Mouse (Mus musculus): ENCODE measurements around the gene Klhl31. TPM values are rescaled to one million over a fixed set of nuclear protein-coding genes. Genes with fewer than 3 reads are reported as not detected.
A peak's percentile ranks its signal among the peaks of the same experiment; 100 is the strongest.

Gene Klhl31
- polyA plus RNA-seq, 1 experiment, result 0.70 TPM

DNA sequence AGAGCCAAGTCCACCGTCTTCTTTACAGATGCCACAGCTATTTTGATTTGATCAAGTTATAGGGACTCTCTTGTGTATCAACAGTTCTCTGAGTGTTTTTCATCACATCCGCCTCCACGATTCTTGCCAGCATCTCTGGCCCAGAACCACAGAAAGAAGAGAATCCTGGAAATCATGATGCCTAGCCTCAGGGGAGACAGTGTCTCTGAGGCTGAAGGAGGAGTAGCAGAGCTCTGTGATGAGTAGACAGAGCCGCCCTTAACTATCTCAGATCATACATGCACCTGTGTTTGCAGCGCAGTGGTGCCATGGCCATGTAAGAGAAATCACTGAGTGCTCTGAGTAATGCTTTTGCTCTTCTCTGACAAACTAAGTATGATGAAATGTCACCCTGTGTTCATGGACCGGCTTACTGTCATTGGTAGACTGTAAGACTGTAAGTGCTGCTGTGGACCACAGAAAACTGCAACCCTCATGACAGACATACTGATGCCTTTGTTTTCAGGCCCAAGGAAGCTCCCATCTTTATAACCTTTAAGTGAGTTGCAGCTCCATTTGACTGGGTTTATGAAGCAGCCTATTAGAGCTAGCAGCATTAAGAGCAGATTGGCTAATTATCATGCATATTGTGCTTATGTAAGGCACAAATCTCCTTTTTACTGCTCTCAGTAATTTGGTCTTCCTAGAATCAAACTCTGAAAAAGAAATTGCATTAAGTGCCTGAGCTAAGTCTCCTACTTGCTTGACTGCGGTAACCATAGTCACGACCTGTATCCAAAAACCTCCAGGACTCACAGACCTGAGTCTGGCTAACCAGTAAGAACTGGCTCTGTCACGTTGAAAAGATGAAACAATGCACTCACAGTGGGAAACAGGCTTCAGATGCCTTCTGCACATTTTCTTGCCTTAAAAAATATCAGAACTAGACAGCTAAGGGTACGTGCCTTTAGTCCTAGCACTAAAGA is 33.7 kb upstream of the Klhl31 start:
- TF ChIP-seq POLR2A (IDR thresholded peaks at IDR 0.05; ENCODE audit: borderline replicate concordance, control insufficient read depth, low read depth, low read length), result no peak
- no peak for TF ChIP-seq CTCF (IDR thresholded peaks at IDR 0.05; ENCODE audit: control insufficient read depth, insufficient read depth, low read length)
- no peaks in the 10 kb centered on the region for H3K4me1 ChIP-seq (ENCODE audit: control insufficient read depth, insufficient read depth, low read length)
- WGBS, result 80% methylated on average over 10 of the region's 10 CpGs
- no peak overlapping the region for H3K4me3 ChIP-seq (replicated peaks; ENCODE audit: control insufficient read depth, low read depth, low read length)
- H3K27ac ChIP-seq (ENCODE audit: control insufficient read depth, insufficient read depth, low read depth, low read length, poor library complexity), result no peak overlapping the region

DNA sequence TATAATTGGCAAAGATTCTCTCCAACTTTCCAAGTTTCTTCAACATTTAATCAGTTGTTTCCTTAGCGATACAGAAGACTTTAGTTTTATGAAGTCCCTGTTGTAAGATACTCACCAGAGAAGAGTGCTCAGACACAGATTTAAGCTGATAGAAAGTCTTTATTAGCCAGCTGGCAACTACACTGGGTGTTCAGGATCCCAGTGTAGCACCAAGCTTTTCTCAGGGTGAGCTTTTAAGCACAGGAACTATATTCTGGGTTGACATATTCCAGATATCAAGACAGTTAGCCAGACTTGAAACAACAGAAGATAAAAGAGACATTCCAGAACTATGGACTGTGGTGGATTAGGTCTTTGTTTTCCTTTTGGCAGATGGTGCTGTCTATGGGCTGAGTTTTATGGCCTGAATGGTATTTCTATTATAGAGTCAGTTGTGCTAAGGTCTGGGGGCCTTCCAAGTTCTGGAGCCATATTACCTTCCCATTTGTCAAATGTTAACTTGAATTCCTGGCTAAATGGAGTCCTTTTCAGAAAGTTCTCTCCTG is 32.3 kb upstream of the Klhl31 start:
- H3K4me1 ChIP-seq (ENCODE audit: control insufficient read depth, insufficient read depth, low read length), result no peaks in the 10 kb centered on the region
- H3K4me3 ChIP-seq (replicated peaks; ENCODE audit: control insufficient read depth, low read depth, low read length), result no peak overlapping the region
- TF ChIP-seq POLR2A (IDR thresholded peaks at IDR 0.05; ENCODE audit: borderline replicate concordance, control insufficient read depth, low read depth, low read length) (no peak), CTCF (IDR thresholded peaks at IDR 0.05; ENCODE audit: control insufficient read depth, insufficient read depth, low read length) (no peak)
- H3K27ac ChIP-seq (ENCODE audit: control insufficient read depth, insufficient read depth, low read depth, low read length, poor library complexity), result no peak overlapping the region
- WGBS, result 95% methylated on average over 1 of the region's 1 CpGs

DNA sequence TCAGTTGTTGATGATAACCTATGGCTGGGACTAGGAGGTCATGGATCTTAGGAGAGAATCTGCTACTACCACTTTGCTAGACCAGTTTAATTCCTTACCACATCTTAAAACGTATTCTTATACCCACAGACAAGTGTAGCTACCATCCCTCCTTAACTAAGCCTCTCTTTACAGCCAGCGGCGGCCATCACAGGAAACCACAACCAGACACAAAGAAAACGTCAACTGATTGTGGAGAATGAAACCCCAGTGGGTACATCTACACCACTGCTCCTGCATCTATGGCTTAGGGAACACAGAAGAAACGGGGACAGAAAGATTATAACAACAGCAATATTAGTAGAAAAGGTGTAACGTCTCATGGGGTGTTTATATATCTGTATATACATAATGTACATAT is 29.0 kb upstream of the Klhl31 start:
- TF ChIP-seq CTCF (IDR thresholded peaks at IDR 0.05; ENCODE audit: control insufficient read depth, insufficient read depth, low read length) (no peak), POLR2A (IDR thresholded peaks at IDR 0.05; ENCODE audit: borderline replicate concordance, control insufficient read depth, low read depth, low read length) (no peak)
- H3K4me1 ChIP-seq (ENCODE audit: control insufficient read depth, insufficient read depth, low read length), result no peaks in the 10 kb centered on the region
- H3K4me3 ChIP-seq (replicated peaks; ENCODE audit: control insufficient read depth, low read depth, low read length), result no peak overlapping the region
- H3K27ac ChIP-seq (ENCODE audit: control insufficient read depth, insufficient read depth, low read depth, low read length, poor library complexity), result no peak overlapping the region
- 17% methylated on average over 6 of the region's 6 CpGs for WGBS

DNA sequence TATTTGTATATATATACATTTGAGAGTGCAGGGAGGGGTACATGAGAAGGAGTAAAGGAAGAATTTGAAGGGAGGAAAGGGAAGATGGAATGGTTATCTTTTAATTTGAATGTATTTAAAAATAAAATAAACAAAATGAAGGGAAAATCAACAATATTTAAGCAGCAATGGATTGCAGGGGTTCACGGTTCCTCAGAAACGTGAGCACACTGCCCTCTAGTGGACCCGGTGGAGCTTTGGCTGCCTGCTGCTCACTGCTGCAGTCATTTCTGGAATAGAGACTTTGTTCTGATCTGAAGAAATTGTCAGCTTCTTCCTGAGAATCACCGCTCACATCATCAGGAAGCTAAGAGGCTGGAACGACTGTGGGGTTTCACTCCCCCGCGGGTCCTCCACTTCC is 28.5 kb upstream of the Klhl31 start:
- 27% methylated on average over 7 of the region's 7 CpGs for WGBS
- Histone ChIP-seq H3K27ac (ENCODE audit: control insufficient read depth, insufficient read depth, low read depth, low read length, poor library complexity) (no peak overlapping the region), H3K4me3 (replicated peaks; ENCODE audit: control insufficient read depth, low read depth, low read length) (no peak overlapping the region), H3K4me1 (ENCODE audit: control insufficient read depth, insufficient read depth, low read length) (no peaks in the 10 kb centered on the region)
- TF ChIP-seq POLR2A (IDR thresholded peaks at IDR 0.05; ENCODE audit: borderline replicate concordance, control insufficient read depth, low read depth, low read length) (no peak), CTCF (IDR thresholded peaks at IDR 0.05; ENCODE audit: control insufficient read depth, insufficient read depth, low read length) (peak; percentile 73)

DNA sequence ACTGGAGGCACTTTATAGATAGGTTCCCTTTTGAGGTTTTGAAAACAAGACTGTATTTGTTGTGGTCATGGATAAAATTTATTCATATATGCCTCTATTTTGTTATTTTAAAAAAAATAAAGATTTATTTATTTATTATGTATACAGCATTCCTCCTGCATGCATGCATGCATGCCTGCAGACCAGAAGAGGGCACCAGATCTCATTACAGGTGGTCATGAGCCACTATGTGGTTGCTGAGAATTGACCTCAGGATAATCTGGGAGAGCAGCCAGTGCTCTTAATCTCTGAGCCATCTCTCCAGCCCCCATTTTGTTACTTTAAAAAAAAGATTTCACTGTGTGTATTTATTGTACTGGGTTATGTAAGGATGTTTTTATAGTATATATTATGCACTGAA is 25.5 kb upstream of the Klhl31 start:
- Histone ChIP-seq H3K27ac (ENCODE audit: control insufficient read depth, insufficient read depth, low read depth, low read length, poor library complexity) (no peak overlapping the region), H3K4me1 (ENCODE audit: control insufficient read depth, insufficient read depth, low read length) (no peaks in the 10 kb centered on the region), H3K4me3 (replicated peaks; ENCODE audit: control insufficient read depth, low read depth, low read length) (no peak overlapping the region)
- no peak for TF ChIP-seq POLR2A (IDR thresholded peaks at IDR 0.05; ENCODE audit: borderline replicate concordance, control insufficient read depth, low read depth, low read length)
- TF ChIP-seq CTCF (IDR thresholded peaks at IDR 0.05; ENCODE audit: control insufficient read depth, insufficient read depth, low read length), result peak; percentile 41; the same call in 1 of the 2 replicates

DNA sequence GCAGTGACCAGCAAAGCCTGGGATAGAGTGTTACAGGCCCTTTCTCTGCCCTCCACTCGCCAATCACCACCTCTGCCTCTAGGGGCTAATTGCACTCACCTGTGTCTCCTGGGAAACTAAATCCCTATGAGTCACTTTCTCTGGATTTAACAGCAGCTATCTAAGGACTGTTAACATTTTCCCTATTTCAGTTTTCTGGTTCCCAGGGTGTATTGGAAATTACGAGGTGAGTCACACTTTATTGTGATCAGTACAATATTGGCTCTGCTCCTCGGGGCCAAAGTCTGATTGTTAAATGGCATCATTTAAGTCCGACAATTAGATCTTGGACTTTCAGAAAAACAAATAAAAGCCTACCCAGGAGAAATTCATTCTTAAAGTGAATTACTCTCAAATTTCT is 24.0 kb upstream of the Klhl31 start:
- H3K27ac ChIP-seq (ENCODE audit: control insufficient read depth, insufficient read depth, low read depth, low read length, poor library complexity), result no peak overlapping the region
- no peak overlapping the region for H3K4me3 ChIP-seq (replicated peaks; ENCODE audit: control insufficient read depth, low read depth, low read length)
- TF ChIP-seq POLR2A (IDR thresholded peaks at IDR 0.05; ENCODE audit: borderline replicate concordance, control insufficient read depth, low read depth, low read length), result no peak
- no peak for TF ChIP-seq CTCF (IDR thresholded peaks at IDR 0.05; ENCODE audit: control insufficient read depth, insufficient read depth, low read length)
- WGBS, result 81% methylated on average over 4 of the region's 4 CpGs
- H3K4me1 ChIP-seq (ENCODE audit: control insufficient read depth, insufficient read depth, low read length), result no peaks in the 10 kb centered on the region

DNA sequence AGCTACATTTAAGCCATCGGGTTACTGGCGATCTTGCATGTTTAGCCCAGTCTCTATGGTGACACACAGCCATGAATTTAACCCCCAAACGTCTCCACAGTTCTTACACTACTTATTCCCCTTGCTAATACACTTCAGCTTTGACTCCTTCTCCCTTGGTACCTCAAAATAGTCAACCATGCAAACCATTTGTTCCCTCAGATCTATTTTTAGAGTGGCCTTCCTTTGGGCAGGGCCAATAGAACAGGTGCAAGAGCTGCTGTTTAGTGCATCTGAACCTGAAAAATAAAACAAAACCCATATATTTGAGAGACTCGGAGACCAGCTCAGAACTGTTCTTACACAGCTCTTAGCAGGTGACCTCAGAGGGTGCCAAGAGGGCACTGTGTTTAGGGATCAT is 20.4 kb upstream of the Klhl31 start:
- 48% methylated on average over 4 of the region's 4 CpGs for WGBS
- TF ChIP-seq POLR2A (IDR thresholded peaks at IDR 0.05; ENCODE audit: borderline replicate concordance, control insufficient read depth, low read depth, low read length) (no peak), CTCF (IDR thresholded peaks at IDR 0.05; ENCODE audit: control insufficient read depth, insufficient read depth, low read length) (no peak)
- no peak overlapping the region for H3K4me3 ChIP-seq (replicated peaks; ENCODE audit: control insufficient read depth, low read depth, low read length)
- no peaks in the 10 kb centered on the region for H3K4me1 ChIP-seq (ENCODE audit: control insufficient read depth, insufficient read depth, low read length)
- no peak overlapping the region for H3K27ac ChIP-seq (ENCODE audit: control insufficient read depth, insufficient read depth, low read depth, low read length, poor library complexity)

DNA sequence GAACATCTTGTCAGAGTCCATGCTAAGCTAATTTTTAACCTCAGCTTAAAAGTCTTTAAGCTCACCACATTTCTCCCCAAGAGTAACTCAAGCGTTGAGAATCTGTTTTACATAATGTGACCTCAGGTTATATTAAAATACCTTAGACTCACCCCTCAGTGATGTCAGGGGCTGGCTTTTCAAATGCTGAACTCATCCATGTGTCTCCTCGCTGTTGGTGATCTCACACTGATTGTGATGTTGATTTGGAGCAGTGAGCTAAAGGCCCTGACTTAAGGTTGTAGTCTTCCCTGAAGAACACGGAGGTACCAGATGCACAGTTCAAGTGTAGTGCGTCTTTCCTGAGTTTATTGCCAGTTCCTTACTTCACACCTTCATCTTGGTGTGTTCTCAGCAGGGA is 19.5 kb upstream of the Klhl31 start:
- TF ChIP-seq CTCF (IDR thresholded peaks at IDR 0.05; ENCODE audit: control insufficient read depth, insufficient read depth, low read length) (no peak), POLR2A (IDR thresholded peaks at IDR 0.05; ENCODE audit: borderline replicate concordance, control insufficient read depth, low read depth, low read length) (no peak)
- no peak overlapping the region for H3K27ac ChIP-seq (ENCODE audit: control insufficient read depth, insufficient read depth, low read depth, low read length, poor library complexity)
- no peak overlapping the region for H3K4me3 ChIP-seq (replicated peaks; ENCODE audit: control insufficient read depth, low read depth, low read length)
- H3K4me1 ChIP-seq (ENCODE audit: control insufficient read depth, insufficient read depth, low read length), result no peaks in the 10 kb centered on the region
- 72% methylated on average over 4 of the region's 4 CpGs for WGBS
